Mouse (Mus musculus): ENCODE results near the gene Arpc1b.

Arpc1b gene

DNA sequence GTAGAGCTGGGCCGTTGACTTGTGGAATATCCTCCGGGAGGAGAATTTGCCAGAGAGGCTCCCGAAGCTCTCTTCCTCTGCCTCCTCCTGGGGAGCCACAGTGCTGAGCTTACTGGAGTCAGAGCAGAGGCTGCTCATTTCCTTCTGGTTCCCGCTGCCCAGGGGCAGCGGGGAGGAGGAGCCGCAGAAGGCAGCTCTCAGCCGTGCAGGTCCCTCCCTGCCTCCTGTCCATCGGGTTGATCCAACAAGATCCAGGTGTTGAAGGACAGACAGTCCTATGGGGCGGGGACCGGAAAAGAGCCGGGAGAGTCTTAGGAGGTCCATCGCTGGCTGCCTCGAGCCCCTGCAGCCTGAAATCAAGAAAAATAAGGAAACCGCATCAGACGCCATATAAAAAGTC is 51.2 kb downstream of the Arpc1b start:
- no peak for DNase-seq

DNA sequence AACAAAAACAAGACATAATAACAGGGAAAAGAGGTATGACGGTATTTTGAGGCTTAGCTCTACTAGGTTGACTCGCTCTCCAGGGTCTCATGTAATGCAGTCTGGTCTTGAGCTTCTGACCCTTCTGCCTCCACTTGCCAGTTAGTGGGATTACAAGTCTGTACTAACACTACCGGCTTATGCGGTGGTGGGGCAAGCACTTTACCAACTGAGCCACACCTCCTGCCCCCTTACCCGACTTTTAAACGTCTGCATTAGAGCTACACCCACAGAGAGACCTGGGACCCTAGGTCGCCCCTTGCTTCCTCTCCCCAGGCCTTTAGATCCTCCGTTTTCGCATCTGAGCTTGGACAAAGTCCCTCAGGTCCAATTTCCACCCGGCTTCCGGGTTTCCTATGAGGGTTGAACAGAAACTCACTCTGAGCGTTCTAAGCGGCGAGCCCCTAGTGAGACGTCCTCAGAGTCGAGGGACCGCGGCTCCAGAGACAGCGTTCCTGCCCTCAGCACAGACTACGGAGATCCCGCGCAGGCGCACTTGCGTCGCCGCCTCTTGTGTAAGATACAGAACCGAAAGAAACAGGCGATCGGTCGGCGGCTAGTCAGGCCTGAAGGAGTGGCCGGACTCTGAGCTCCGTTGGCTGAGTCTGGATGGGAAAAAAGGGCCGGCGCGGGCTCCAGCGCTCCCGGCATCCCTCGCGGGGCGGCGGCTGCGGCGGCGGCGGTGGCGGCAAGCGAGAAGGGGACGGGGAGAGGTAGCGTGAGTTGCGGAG is 52.7 kb downstream of the Arpc1b start, which contains the start of the genes Ptcd1 and Cpsf4:
Ptcd1 (minus strand) TSS at position 573 of the 770 bp plus-strand sequence.
Cpsf4 (plus strand) TSS at position 678 of the 770 bp plus-strand sequence.
- peak; percentile 99 for DNase-seq

DNA sequence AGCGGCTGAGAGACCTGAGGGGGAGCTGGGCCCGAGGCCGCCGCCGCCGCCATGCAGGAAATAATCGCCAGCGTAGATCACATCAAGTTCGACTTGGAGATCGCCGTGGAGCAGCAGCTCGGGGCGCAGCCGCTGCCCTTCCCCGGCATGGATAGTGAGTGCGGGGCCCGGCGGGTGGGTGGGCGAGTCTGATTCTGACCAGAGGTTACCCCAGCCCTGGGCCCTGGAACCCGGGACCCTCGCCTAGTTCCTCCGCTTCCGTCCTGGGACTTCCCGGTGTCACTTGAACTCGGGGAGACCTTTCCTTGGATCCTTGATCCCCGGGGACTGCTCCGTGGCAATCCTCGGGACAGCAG is 53.3 kb downstream of the Arpc1b start:
- no peak for DNase-seq

DNA sequence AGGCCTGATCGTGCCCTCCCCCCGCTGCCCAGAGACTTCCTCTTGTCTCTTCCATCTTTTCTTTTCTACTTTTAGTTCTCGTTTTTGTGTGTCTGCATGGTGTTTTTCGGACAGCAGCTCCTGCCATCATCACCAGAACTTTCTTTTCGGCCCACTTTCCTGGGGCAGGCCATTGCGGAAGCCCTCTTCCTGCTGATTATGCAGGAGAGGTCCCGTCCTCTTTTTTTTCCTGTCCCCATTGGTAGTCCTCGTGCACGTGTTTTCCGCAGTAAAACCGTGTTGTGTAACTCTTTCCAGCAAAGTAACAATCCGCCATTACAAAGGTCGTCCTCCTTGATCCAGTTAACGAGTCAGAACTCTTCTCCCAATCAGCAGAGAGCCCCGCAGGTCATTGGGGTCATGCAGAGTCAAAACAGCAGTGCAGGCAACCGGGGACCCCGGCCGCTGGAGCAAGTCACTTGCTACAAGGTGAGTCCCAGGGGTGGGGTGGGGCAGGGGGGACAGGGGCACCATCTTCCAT is 64.5 kb downstream of the Arpc1b start:
- no peak for DNase-seq

All from kidney, postnatal 14 days (tissue).